Comparison of ENCODE assay signal across 8 mouse cellular contexts in the genomic region with DNA sequence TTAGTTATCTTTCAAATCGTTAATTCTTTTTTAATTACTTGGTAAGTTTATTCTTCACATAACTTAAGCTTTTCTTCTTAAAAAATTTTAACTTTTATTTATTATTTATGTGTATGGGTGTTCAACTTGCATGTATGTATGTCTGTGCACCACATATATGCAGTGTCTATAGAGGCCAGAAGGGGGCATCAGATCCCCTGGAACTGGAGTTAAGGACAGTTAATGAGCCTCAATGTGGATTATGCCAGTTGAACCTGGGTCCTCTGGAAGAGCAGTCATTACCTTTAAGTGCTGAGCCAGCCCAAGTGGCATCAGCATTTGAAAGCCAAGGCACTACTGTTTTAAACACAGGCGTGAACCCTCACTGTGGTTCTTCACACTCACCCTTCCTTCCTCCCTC.
DNase-seq lines count a peak whose midpoint lies in the region; ATAC-seq lines count a peak whose summit lies in the region.

No protein-coding gene starts in this region.

- no peaks in the 10 kb centered on the region for H3K9me3 ChIP-seq in liver, embryonic 11.5 days (ENCODE audit: control insufficient read depth, low read length)
- H3K9me3 ChIP-seq in forebrain, embryonic 10.5 days: no peaks in the 10 kb centered on the region

- DNase-seq in liver (peak; percentile 13), ZHBTc4 (ENCODE audit: low read depth, low spot score) (peak; percentile 62)
- DNase-seq in liver, embryonic 11.5 days (ENCODE audit: low spot score): no peak
- DNase-seq in forebrain, embryonic 10.5 days (ENCODE audit: extremely low spot score, low spot score): peak; percentile 33
- DNase-seq in kidney, adult 18-20 months: peak; percentile 10
- DNase-seq in spleen, postnatal 4 days (ENCODE audit: low spot score in 2 of 2): no peak

- H3K36me3 ChIP-seq in liver, embryonic 11.5 days (ENCODE audit: control insufficient read depth, insufficient read depth, low read length): no peaks in the 10 kb centered on the region
- H3K36me3 ChIP-seq in forebrain, embryonic 10.5 days (replicated peaks): no peaks in the 10 kb centered on the region

- ATAC-seq in liver, embryonic 11.5 days (replicated peaks; ENCODE audit: low FRiP score): no peak; the same call in 1 of the 2 replicates
- ATAC-seq in megakaryocyte progenitor cell, adult 5-6 weeks (replicated peaks; ENCODE audit: poor library complexity): peak; percentile 72
- ATAC-seq in granulocyte monocyte progenitor cell, adult 5-6 weeks (replicated peaks; ENCODE audit: poor library complexity, severe bottlenecking): no peak

- H3K27me3 ChIP-seq in liver, embryonic 11.5 days (replicated peaks; ENCODE audit: control insufficient read depth, insufficient read depth, low read length): no peaks in the 10 kb centered on the region
- H3K27me3 ChIP-seq in forebrain, embryonic 10.5 days (ENCODE audit: poor library complexity, severe bottlenecking): no peaks in the 10 kb centered on the region

- H3K4me2 ChIP-seq in liver, embryonic 11.5 days: no peak overlapping the region

- H3K9ac ChIP-seq in liver, embryonic 11.5 days (ENCODE audit: low read depth, low read length): no peak overlapping the region

- H3K4me1 ChIP-seq in liver, embryonic 11.5 days (replicated peaks; ENCODE audit: control insufficient read depth, insufficient read depth, low read length): no peaks in the 10 kb centered on the region
- H3K4me1 ChIP-seq in forebrain, embryonic 10.5 days: peaks cover 11% of the 10 kb centered on the region; the same call in 1 of the 2 replicates

- no peak overlapping the region for H3K4me3 ChIP-seq in liver, embryonic 11.5 days (ENCODE audit: low read depth, low read length)
- no peak overlapping the region for H3K4me3 ChIP-seq in forebrain, embryonic 10.5 days

- 8% methylated on average over 2 of the region's 2 CpGs for WGBS in liver, embryonic 11.5 days
- 14% methylated on average over 2 of the region's 2 CpGs for WGBS in forebrain, embryonic 10.5 days

- H3K27ac ChIP-seq in liver, embryonic 11.5 days (ENCODE audit: low read depth, low read length): no peak overlapping the region
- H3K27ac ChIP-seq in forebrain, embryonic 10.5 days: no peak overlapping the region

Comparison
In these comparisons a context has a peak if more than half of its experiments do, and no peak if none do; other contexts are left out.
1. DNase-seq: peak in liver (single experiment), ZHBTc4 (single experiment), forebrain, embryonic 10.5 days (single experiment) and kidney, adult 18-20 months (single experiment); none in liver, embryonic 11.5 days (single experiment) and spleen, postnatal 4 days (0 of 2).